Mouse (Mus musculus) naive thymus-derived CD4-positive, alpha-beta T cell, adult 2 months (primary cell): Measurements from ENCODE around the gene Tesc.
A peak's percentile ranks its signal among the peaks of the same experiment; 100 is the strongest.

Source experiments
- DNase-seq: peaks from one replicate; pipeline ENCODE4 v3.0.0-alpha.2; 2011; ENCODE audit warnings: low read depth

Tesc gene

DNA sequence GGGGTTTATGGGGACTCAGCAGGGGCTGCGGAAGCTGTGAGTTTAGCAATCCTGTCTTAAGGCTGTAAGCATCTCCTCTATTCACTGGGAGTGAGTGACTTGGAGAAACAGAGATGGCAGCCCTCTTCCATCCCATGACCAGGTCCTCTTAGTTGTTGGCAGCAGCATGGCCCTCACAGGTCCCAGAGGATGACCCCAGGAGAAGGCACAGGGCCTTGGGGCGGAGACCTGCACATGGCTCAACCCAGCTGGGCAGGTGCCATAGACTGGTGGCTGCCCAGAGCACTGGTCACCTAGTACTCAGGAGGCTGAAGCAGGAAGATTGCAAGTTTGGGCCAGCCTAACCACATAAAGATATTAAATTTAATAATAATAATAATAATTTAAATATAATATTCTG, 11.9 kb upstream of the Tesc start:
- DNase-seq = no peak

- no peak for DNase-seq
Measured at GRCm38 (mm10) chr5:118017527-118017926, 10.0 kb upstream of the Tesc start.

- no peak for DNase-seq
Measured at GRCm38 (mm10) chr5:118019905-118020304, 7.6 kb upstream of the Tesc start.

DNA sequence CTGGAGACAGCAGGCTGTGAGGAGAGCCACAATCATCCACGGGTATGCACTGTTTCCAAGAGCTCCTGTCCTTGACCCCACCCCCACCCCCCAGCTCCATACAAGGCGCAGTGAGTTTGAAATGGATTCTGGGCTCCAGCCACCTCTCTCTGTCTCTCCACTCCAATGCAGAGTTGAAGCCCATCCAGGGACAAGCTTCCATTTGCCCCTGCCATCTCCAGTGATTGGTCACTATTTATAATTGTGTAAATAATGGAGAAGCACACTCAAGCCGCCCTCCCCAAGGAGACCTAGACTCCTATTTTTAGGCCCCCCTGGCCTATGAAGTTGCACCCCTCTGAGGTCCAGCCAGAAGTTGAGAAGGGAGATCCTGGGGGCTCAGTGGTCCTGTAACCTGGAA, 4.5 kb upstream of the Tesc start:
- no peak for DNase-seq

GRCm38 (mm10) chr5:118025880-118026279, 1.7 kb upstream of the Tesc start:
- peak; percentile 41 for DNase-seq

DNA sequence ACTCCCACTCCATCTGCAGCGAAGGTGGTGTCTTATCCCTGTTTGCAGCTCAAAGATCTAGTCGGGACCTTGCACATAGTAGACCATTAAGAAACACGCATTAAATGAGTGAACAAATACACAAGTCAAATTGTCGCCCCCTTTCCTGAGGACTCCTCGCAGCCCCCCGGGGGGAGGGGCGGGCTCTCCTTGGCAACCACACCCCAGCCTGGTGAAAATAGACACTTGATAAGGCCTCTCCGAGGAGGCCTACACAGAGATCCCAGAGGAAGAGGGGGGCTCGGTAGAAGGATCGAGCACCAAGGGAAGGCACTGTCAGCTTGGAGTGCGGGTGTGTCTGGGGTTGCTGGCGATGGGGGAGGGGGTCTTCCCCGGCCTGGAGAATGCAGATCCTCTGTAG, 1.2 kb upstream of the Tesc start:
- DNase-seq = no peak

- peak; percentile 43 for DNase-seq
Measured at GRCm38 (mm10) chr5:118027101-118027697, 344 bp upstream of the Tesc start.

GRCm38 (mm10) chr5:118028191-118029034, 870 bp downstream of the Tesc start:
- DNase-seq = peak; percentile 66

GRCm38 (mm10) chr5:118029035-118029408, 1.5 kb downstream of the Tesc start:
- peak; percentile 59 for DNase-seq

DNA sequence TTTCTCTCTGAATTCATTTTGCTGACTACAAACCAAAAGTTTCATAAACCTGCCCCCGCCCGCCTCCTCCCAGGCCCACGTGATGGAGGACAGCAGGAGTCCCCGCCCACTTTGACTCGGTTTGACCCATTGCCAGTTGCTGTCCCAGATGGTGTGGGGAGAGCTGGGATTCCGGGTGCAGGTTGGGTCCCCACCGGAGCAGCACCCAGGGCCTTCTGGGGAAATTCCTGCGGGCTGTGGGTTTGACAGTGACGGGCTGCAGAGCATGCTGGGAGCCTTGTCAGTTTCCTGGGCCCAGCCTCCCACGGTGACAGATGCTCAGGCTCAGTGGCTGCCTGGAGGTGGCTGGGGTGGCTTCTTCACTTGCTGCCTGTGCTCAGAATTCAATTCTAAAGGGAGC, 1.9 kb downstream of the Tesc start:
- peak; percentile 83 for DNase-seq

DNA sequence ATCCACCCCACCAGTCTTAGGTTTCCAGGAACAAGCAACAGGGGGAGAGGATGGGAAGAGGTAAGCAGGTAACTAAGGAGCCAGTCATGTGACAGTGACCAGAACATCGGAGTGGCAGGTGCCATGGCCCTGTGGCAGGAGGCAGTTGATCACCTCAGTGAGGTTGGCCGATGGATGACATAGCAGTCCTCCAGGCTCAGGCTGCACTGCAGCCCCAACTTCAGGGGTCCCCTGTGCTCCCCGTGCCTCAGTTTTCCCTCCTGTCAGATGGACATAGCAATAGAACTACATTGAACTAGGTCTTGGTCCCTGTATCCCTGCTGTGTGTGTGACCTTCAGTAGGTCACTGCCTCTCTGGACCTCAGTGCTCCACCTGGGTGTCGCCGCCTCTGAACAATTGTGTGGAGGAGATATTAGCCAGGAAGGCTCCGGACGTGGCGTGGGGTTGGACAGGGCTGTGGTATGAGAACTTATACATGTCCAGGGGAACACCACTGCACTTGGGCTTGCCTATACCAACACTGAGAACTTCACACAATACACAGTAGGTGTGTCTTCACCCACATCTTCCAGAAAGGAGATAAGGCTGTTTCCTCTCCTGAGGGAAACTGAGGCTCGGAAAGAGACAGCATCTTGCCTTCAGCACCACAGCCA, 2.6 kb downstream of the Tesc start:
- DNase-seq = no peak

GRCm38 (mm10) chr5:118031059-118031458, 3.5 kb downstream of the Tesc start:
- DNase-seq = no peak

GRCm38 (mm10) chr5:118031508-118031907, 4.0 kb downstream of the Tesc start:
- no peak for DNase-seq

- DNase-seq = no peak
Measured at GRCm38 (mm10) chr5:118033328-118033727, 5.8 kb downstream of the Tesc start.

- DNase-seq = no peak
Measured at GRCm38 (mm10) chr5:118033740-118034139, 6.2 kb downstream of the Tesc start.

GRCm38 (mm10) chr5:118034632-118035031, 7.1 kb downstream of the Tesc start:
- no peak for DNase-seq

DNA sequence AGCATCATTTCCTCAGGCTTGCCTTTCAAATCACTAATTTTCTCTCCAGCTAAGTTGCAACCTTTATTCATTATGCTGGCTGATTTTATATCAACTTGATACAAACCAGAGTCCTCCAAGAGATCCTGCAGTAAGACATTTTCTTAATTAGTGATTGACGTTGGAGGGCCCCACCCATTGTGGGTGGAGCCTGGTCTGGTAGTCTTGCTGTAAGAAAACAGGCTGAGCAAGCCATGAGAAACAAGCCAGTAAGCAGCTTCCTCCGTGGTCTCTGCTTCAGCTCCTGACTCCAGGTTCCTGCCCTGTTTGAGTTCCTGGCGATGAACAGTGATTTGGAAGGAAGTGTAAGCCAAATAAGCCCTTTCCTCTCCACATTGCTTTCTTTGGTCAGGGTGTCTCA, 8.2 kb downstream of the Tesc start:
- DNase-seq = peak; percentile 60

GRCm38 (mm10) chr5:118036888-118037797, 9.6 kb downstream of the Tesc start:
- DNase-seq = peak; percentile 86

DNA sequence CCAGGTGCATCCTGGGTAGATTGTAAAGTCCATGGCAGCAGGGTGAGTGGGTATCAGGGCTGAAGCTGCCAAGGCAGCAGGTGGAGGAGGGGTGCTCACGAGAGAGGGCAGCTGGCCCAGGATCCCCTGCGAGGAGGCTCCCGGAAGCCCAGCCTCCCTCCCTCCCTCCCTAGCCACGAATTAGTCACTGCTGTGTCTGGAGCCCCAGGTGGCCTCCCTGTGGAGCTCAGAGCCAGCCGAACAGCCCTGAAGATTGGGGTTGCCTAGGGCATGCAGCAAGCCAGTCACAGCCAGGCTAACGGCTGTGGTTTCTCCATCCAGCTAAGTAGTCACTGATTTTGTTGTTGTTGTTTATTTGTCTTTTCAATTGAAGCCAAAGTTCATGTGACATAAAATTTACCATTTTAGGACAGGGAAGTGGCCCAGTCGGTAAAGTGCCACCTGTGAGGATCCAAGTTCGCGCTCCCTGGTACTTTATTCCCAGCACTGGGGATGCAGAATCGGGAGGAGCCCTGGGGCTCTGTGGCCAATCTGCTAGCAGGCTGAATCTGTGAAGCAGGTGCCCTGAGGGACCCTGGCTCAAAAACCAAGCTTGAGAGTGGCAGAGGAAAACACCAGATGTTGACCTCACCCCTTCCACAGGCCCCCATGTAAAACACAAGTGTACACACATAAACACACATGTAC, 10.4 kb downstream of the Tesc start:
- DNase-seq = peak; percentile 73

DNA sequence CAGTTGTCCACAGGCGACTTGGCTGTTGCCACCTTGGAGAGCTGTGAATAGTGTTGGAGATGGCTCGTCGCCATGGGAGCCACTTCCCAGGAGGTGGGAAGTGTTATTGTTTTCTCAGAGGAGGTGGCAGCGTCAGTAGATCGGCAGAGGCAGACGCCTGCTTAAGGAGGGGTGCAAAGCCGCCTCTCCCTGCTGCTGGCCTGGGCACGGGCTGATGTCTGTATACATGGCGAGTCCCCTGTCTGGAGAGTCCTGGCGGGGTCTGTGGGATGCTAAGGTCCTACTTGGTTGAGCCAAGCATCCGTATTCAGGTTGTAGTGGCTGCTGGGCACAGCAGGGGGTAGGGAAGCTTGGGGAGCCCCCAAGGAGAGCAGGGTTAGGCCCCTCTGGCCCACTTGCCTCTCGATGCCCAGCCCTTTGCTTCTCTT, 11.7 kb downstream of the Tesc start:
- DNase-seq = no peak

DNA sequence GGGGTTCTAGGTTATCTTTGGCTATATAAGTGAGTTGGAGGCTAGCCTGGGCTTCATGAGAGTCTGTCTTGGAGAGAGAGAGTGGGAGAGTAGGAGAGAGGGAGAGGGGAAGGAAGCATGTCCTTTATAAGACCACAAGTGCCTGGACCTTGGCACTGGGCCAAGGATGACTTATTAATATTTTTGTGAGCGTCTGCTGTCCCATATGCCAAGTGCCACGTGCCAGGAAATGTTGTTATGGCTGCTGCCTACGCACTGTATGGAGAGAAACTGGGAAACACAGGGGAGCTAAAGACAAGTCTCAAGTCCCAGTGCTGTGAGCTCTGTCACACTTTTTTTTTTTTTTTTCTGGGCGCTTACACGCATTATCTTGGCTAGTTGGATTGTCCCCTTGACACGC, 15.1 kb downstream of the Tesc start:
- DNase-seq = no peak

DNA sequence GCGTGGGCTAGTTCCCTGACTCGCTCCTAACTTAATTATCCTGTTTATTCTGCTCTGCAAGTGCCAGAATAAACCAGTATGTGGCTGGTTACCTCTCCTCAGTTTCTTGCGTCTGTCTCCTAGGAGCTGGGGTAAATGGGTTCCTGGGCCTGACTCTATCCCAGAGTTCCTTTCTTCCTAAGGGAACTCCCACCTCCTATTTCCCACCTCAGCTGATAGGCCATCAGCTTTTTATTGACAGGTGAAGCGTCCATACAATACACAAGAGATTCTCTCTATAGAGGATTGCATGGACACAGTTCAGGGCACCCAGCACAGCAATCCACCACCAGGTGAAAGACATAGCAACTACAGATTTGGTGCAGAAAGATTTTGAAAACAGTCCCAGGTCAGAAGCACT, 16.2 kb downstream of the Tesc start:
- DNase-seq = no peak
